In the genomic region with DNA sequence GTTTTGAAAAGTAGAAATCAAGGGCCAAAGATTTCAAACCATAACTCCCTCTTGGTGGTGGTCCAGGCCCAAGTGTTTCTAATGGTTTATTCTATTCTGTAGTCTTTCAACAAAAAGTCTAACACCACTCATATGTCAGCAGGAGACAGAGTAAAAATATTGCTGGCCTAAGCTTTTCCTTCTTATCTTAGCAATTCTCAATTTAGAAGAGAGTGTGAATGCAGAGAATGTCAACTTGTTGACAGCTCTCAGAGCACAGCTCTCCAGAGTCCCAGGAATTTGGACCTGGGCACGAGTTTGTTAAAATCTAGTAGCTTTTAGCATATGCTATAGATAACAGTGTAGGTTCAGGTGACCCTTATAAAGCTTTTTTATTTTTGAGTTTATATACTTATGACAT, we compare ENCODE assay signal across 16 mouse cellular contexts.
"Had no signal": no experiment of that assay in that cellular context is flagged by ENCODE, and none has a peak within 500 bp of the region (broad histone marks: within the 10 kb centered on the region; RNA-seq: fewer than 3 reads in every experiment).

No protein-coding gene starts in this region.

- DNase-seq: kidney, postnatal 25 days; layer of hippocampus, adult 9-11 months; layer of hippocampus, postnatal 36 days; lung, postnatal 10 days; retina, postnatal 1 day; right cerebral cortex, postnatal 4 days; spleen, adult 18-20 months; thymus, adult 2 months; thymus, postnatal 25 days had no signal

- H3K27me3 ChIP-seq: kidney, embryonic 15.5 days; limb, embryonic 15.5 days; liver, embryonic 12.5 days; midbrain, embryonic 12.5 days; neural tube, embryonic 13.5 days; stomach, embryonic 15.5 days had no signal

- H3K9ac ChIP-seq: kidney, embryonic 15.5 days; limb, embryonic 15.5 days; liver, embryonic 12.5 days; midbrain, embryonic 12.5 days; neural tube, embryonic 13.5 days; stomach, embryonic 15.5 days had no signal

- H3K27ac ChIP-seq: kidney, embryonic 15.5 days; limb, embryonic 15.5 days; liver, embryonic 12.5 days; midbrain, embryonic 12.5 days; neural tube, embryonic 13.5 days; stomach, embryonic 15.5 days had no signal

- H3K4me1 ChIP-seq: kidney, embryonic 15.5 days; limb, embryonic 15.5 days; liver, embryonic 12.5 days; stomach, embryonic 15.5 days had no signal

- H3K4me3 ChIP-seq: kidney, embryonic 15.5 days; limb, embryonic 15.5 days; liver, embryonic 12.5 days; midbrain, embryonic 12.5 days; neural tube, embryonic 13.5 days; stomach, embryonic 15.5 days had no signal

- H3K36me3 ChIP-seq: stomach, embryonic 15.5 days had no signal

- H3K4me2 ChIP-seq: kidney, embryonic 15.5 days; limb, embryonic 15.5 days; liver, embryonic 12.5 days; midbrain, embryonic 12.5 days; neural tube, embryonic 13.5 days; stomach, embryonic 15.5 days had no signal

- H3K9me3 ChIP-seq: kidney, embryonic 15.5 days; limb, embryonic 15.5 days; liver, embryonic 12.5 days; midbrain, embryonic 12.5 days; neural tube, embryonic 13.5 days; stomach, embryonic 15.5 days had no signal

- ATAC-seq: liver, embryonic 12.5 days; midbrain, embryonic 16.5 days had no signal
